Mouse (Mus musculus): Measurements from ENCODE around the gene Lsm14a. TPM values are rescaled to one million over a fixed set of nuclear protein-coding genes. Genes with fewer than 3 reads are reported as not detected.
"Not testable (repeated sequence)": the region's sequence is repeated elsewhere in the genome, so short reads cannot be mapped to it uniquely, and the experiment has no call there.

The Lsm14a gene
- polyA plus RNA-seq, 1 experiment from 2014 or later = 75.9 TPM

DNA sequence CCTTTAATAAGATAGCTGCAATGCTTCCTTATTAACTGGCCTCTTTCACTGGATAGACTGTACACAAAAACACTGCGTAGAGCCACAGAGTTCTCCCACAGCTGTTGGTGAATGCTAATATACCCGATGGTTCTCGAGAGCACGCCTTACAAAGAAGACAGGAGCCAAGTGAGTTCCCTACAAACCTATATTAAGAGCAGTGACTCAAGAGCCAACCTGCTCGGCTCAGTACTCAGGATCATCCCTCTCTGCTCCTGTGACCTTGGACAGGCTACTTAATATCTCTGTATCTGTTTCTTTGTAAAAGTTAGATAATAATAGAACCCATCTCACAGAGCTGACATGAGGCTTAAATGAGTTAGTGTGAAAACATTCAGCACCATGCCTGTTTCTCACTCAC lies 42.9 kb downstream of the Lsm14a start:
- H3K4me1 ChIP-seq (replicated peaks) = no peaks in the 10 kb centered on the region
- H3K9me3 ChIP-seq = no peaks in the 10 kb centered on the region
- no peak overlapping the region for H3K4me2 ChIP-seq (replicated peaks)
- H3K27me3 ChIP-seq (replicated peaks) = no peaks in the 10 kb centered on the region
- no peak overlapping the region for H3K9ac ChIP-seq
- ATAC-seq = no peak
- H3K27ac ChIP-seq = no peak overlapping the region
- 92% methylated on average over 5 of the region's 5 CpGs for WGBS
- H3K4me3 ChIP-seq (replicated peaks) = no peak overlapping the region
- peaks cover 35% of the 10 kb centered on the region for H3K36me3 ChIP-seq

DNA sequence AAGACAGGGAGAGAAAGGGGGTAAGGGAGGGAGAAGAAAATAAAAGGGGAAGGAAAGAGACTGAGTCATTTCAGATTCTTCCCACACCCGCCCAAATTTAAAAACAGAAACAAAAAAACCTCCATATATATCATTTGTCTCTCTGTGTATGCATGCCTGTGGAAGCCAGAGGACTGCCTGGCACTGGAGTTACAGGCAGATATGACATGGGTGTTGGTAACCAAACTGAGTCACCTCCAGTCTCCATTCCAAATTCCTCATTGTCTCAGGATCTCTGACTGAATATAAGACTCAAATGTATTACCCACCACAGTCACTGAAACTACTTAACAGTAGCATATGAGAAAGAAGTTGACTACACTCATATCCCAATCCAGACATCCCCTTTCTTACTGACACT lies 45.1 kb downstream of the Lsm14a start:
- no peak overlapping the region for H3K9ac ChIP-seq
- no peaks in the 10 kb centered on the region for H3K27me3 ChIP-seq (replicated peaks)
- H3K36me3 ChIP-seq = peaks cover 41% of the 10 kb centered on the region
- no peak overlapping the region for H3K4me2 ChIP-seq (replicated peaks)
- no peaks in the 10 kb centered on the region for H3K9me3 ChIP-seq
- H3K4me1 ChIP-seq (replicated peaks) = no peaks in the 10 kb centered on the region
- 76% methylated on average over 1 of the region's 1 CpGs for WGBS
- no peak overlapping the region for H3K4me3 ChIP-seq (replicated peaks)
- no peak overlapping the region for H3K27ac ChIP-seq
- no peak for ATAC-seq

- WGBS = 89% methylated on average over 3 of the region's 3 CpGs
- H3K36me3 ChIP-seq = peaks cover 36% of the 10 kb centered on the region
- no peak overlapping the region for H3K27ac ChIP-seq
- no peak for ATAC-seq
- no peaks in the 10 kb centered on the region for H3K4me1 ChIP-seq (replicated peaks)
- no peak overlapping the region for H3K4me2 ChIP-seq (replicated peaks)
- H3K4me3 ChIP-seq (replicated peaks) = no peak overlapping the region
- no peaks in the 10 kb centered on the region for H3K9me3 ChIP-seq
- H3K27me3 ChIP-seq (replicated peaks) = no peaks in the 10 kb centered on the region
- no peak overlapping the region for H3K9ac ChIP-seq
Measured at GRCm38 (mm10) chr7:34347041-34347440, 46.1 kb downstream of the Lsm14a start.

- no peak overlapping the region for H3K9ac ChIP-seq
- H3K27me3 ChIP-seq (replicated peaks) = no peaks in the 10 kb centered on the region
- ATAC-seq = no peak
- WGBS = 93% methylated on average over 4 of the region's 4 CpGs
- H3K4me3 ChIP-seq (replicated peaks) = no peak overlapping the region
- no peak overlapping the region for H3K27ac ChIP-seq
- no peak overlapping the region for H3K4me2 ChIP-seq (replicated peaks)
- H3K9me3 ChIP-seq = no peaks in the 10 kb centered on the region
- H3K4me1 ChIP-seq (replicated peaks) = no peaks in the 10 kb centered on the region
- peaks cover 39% of the 10 kb centered on the region for H3K36me3 ChIP-seq
Measured at GRCm38 (mm10) chr7:34346505-34346904, 46.6 kb downstream of the Lsm14a start.

DNA sequence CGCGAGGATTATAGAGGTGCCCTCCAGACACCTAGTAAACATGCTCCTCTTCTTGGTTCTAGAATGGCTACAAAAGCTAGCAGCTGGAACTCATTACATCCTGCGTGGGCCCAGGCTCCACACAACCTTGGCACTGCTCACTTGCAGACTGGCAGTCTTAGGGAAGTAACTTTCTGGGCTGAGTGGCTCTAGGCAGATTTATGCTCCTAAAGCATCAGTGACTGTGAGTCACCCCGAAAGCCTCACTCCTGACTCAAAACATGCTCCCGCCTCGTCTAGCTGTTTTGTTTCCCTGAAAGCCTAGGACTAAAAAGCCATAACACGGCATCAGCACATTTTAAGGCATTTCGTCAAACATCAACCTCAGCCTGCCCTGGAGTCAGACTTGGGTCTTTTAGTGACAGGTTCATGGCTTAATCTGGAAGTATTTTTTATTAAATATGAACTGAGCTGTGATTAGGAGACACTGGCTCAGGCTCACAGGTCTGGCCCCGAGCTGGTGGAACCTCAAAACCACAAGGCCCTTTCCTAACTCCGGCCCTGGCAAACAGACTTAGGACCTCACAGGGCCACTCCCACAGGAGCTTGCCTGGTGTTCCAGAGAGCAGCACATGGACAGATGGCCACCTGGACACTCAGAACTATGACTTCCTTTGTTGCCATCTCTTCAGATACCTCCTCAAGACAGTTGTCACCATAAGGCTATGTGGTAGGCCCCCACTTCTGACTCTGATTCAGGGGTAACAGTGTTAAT lies 50.9 kb downstream of the Lsm14a start:
- Histone ChIP-seq H3K4me3 (replicated peaks) (no peak overlapping the region), H3K27me3 (replicated peaks) (no peaks in the 10 kb centered on the region), H3K27ac (no peak overlapping the region), H3K4me2 (replicated peaks) (no peak overlapping the region), H3K9me3 (no peaks in the 10 kb centered on the region), H3K4me1 (replicated peaks) (no peaks in the 10 kb centered on the region), H3K36me3 (peaks cover 22% of the 10 kb centered on the region), H3K9ac (no peak overlapping the region)
- no peak for ATAC-seq
- 83% methylated on average over 10 of the region's 10 CpGs for WGBS

- no peak for ATAC-seq
- Histone ChIP-seq H3K27ac (no peak overlapping the region), H3K27me3 (replicated peaks) (no peaks in the 10 kb centered on the region), H3K36me3 (peaks cover 15% of the 10 kb centered on the region), H3K9ac (no peak overlapping the region), H3K4me3 (replicated peaks) (no peak overlapping the region), H3K4me1 (replicated peaks) (no peaks in the 10 kb centered on the region), H3K9me3 (no peaks in the 10 kb centered on the region), H3K4me2 (replicated peaks) (no peak overlapping the region)
- WGBS = 83% methylated on average over 5 of the region's 5 CpGs
Measured at GRCm38 (mm10) chr7:34340841-34341240, 52.3 kb downstream of the Lsm14a start.

DNA sequence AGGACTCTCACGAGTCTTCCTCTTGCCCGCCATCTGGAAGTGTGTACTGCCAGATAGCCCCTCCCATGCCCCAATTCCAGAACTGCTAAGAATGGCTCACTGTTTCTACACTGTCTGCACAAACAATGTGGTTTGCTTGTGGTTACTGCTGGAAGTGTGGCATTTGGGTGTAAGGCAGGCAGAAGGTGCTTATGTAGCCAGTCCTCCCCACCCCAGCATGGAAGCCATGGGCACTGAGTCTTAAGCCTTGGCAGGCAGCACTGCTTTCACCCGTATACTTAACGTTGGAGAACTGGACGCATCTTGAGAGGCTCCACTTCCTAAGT lies 54.0 kb downstream of the Lsm14a start:
- Histone ChIP-seq H3K4me2 (replicated peaks) (no peak overlapping the region), H3K36me3 (peaks cover 15% of the 10 kb centered on the region), H3K27me3 (replicated peaks) (no peaks in the 10 kb centered on the region), H3K27ac (no peak overlapping the region), H3K4me3 (replicated peaks) (no peak overlapping the region), H3K9ac (no peak overlapping the region), H3K9me3 (no peaks in the 10 kb centered on the region), H3K4me1 (replicated peaks) (no peaks in the 10 kb centered on the region)
- no peak for ATAC-seq
- 77% methylated on average over 5 of the region's 5 CpGs for WGBS

- H3K9ac ChIP-seq = no peak overlapping the region
- H3K4me1 ChIP-seq (replicated peaks) = no peaks in the 10 kb centered on the region
- H3K4me3 ChIP-seq (replicated peaks) = no peak overlapping the region
- H3K9me3 ChIP-seq = no peaks in the 10 kb centered on the region
- no peaks in the 10 kb centered on the region for H3K27me3 ChIP-seq (replicated peaks)
- H3K4me2 ChIP-seq (replicated peaks) = no peak overlapping the region
- H3K36me3 ChIP-seq = peaks cover 12% of the 10 kb centered on the region
- ATAC-seq = no peak
- no peak overlapping the region for H3K27ac ChIP-seq
- WGBS = 60% methylated on average over 9 of the region's 9 CpGs
Measured at GRCm38 (mm10) chr7:34338445-34339163, 54.5 kb downstream of the Lsm14a start.

GRCm38 (mm10) chr7:34337268-34337667 lies 55.8 kb downstream of the Lsm14a start:
- Histone ChIP-seq H3K36me3 (peaks cover 8% of the 10 kb centered on the region; the same call in 1 of the 2 replicates), H3K4me2 (replicated peaks) (no peak overlapping the region), H3K27me3 (replicated peaks) (no peaks in the 10 kb centered on the region), H3K27ac (no peak overlapping the region), H3K9me3 (no peaks in the 10 kb centered on the region), H3K4me1 (replicated peaks) (no peaks in the 10 kb centered on the region), H3K4me3 (replicated peaks) (no peak overlapping the region), H3K9ac (no peak overlapping the region)
- 85% methylated on average over 2 of the region's 2 CpGs for WGBS
- no peak for ATAC-seq

GRCm38 (mm10) chr7:34336545-34336944 lies 56.6 kb downstream of the Lsm14a start:
- H3K27ac ChIP-seq; H3K4me1 ChIP-seq (replicated peaks); H3K4me2 ChIP-seq (replicated peaks); H3K9me3 ChIP-seq; H3K4me3 ChIP-seq (replicated peaks); H3K36me3 ChIP-seq; H3K9ac ChIP-seq; H3K27me3 ChIP-seq (replicated peaks); ATAC-seq: not testable (repeated sequence)
- WGBS = 82% methylated on average over 1 of the region's 1 CpGs

- Histone ChIP-seq H3K27me3 (replicated peaks) (no peaks in the 10 kb centered on the region), H3K9ac (no peak overlapping the region), H3K9me3 (no peaks in the 10 kb centered on the region), H3K4me2 (replicated peaks) (no peak overlapping the region), H3K27ac (no peak overlapping the region), H3K4me1 (replicated peaks) (no peaks in the 10 kb centered on the region), H3K36me3 (no peaks in the 10 kb centered on the region), H3K4me3 (replicated peaks) (no peak overlapping the region)
- peak; percentile 73 for ATAC-seq
- 53% methylated on average over 3 of the region's 3 CpGs for WGBS
Measured at GRCm38 (mm10) chr7:34327493-34327892, 65.6 kb downstream of the Lsm14a start.

- no peak for ATAC-seq
- Histone ChIP-seq H3K4me3 (replicated peaks) (no peak overlapping the region), H3K36me3 (no peaks in the 10 kb centered on the region), H3K27me3 (replicated peaks) (no peaks in the 10 kb centered on the region), H3K9me3 (no peaks in the 10 kb centered on the region), H3K4me2 (replicated peaks) (no peak overlapping the region), H3K4me1 (replicated peaks) (0 out of 2 replicates have a peak, but pooled peaks cover 3% of the 10 kb centered on the region), H3K9ac (no peak overlapping the region), H3K27ac (no peak overlapping the region)
- WGBS = 86% methylated on average over 1 of the region's 1 CpGs
Measured at GRCm38 (mm10) chr7:34324857-34325256, 68.3 kb downstream of the Lsm14a start.

GRCm38 (mm10) chr7:34324005-34324404 lies 69.1 kb downstream of the Lsm14a start:
- no peaks in the 10 kb centered on the region for H3K9me3 ChIP-seq
- H3K36me3 ChIP-seq = no peaks in the 10 kb centered on the region
- H3K9ac ChIP-seq = no peak overlapping the region
- H3K27ac ChIP-seq = no peak overlapping the region
- 0 out of 2 replicates have a peak, but pooled peaks cover 5% of the 10 kb centered on the region for H3K4me1 ChIP-seq (replicated peaks)
- ATAC-seq = no peak
- H3K4me2 ChIP-seq (replicated peaks) = no peak overlapping the region
- no peaks in the 10 kb centered on the region for H3K27me3 ChIP-seq (replicated peaks)
- H3K4me3 ChIP-seq (replicated peaks) = no peak overlapping the region
- WGBS = 91% methylated on average over 2 of the region's 2 CpGs
